Mouse (Mus musculus) ES-Bruce4 (cell line): ENCODE data around the gene Iqcn.

Source experiments
- CTCF ChIP-seq: IDR thresholded peaks from one replicate; pipeline ENCODE4 v1.8.1; 2011; ENCODE audit warnings: low read depth, low read length
- EP300 ChIP-seq: IDR thresholded peaks from 2 replicates; pipeline ENCODE4 v1.6.1; 2011; ENCODE audit warnings: low read depth, low read length; ENCODE audit not compliant: insufficient read depth
- POLR2A ChIP-seq: IDR thresholded peaks from one replicate; pipeline ENCODE4 v1.8.1; 2011; ENCODE audit warnings: low read length; ENCODE audit not compliant: insufficient read depth

- TF ChIP-seq POLR2A (no peak), EP300 (no peak), CTCF (no peak)
These were observed 31.5 kb upstream of the Iqcn start for GRCm38 (mm10) chr8:70671615-70672324.
